15 mouse cellular contexts compared by ENCODE assay signal in genomic region chr9:48688859-48689717, GRCm38 (mm10).
DNase-seq lines count a peak whose midpoint lies in the region; ATAC-seq and TF ChIP-seq lines count a peak whose summit lies in the region.
"Had no signal": no experiment of that assay in that cellular context is flagged by ENCODE, and none has a peak within 500 bp of the region (broad histone marks: within the 10 kb centered on the region; RNA-seq: fewer than 3 reads in every experiment).

No protein-coding gene starts in this region.

- peak overlapping the region; percentile 84; the same call in 1 of the 2 replicates for H3K27ac ChIP-seq in layer of hippocampus, adult 2 months
- H3K27ac ChIP-seq in liver, embryonic 11.5 days (ENCODE audit: low read depth, low read length) = peak overlapping the region; percentile 88
- no peak overlapping the region for H3K27ac ChIP-seq in kidney, embryonic 15.5 days
- H3K27ac ChIP-seq: limb, embryonic 15.5 days had no signal

- peaks cover 19% of the 10 kb centered on the region for H3K4me1 ChIP-seq in liver, embryonic 11.5 days (replicated peaks; ENCODE audit: control insufficient read depth, insufficient read depth, low read length)
- no peaks in the 10 kb centered on the region; the same call in 1 of the 2 replicates for H3K4me1 ChIP-seq in lung, adult 2 months (ENCODE audit: control insufficient read depth, insufficient read depth, low read length)
- H3K4me1 ChIP-seq in kidney, embryonic 15.5 days = 0 out of 2 replicates have a peak, but pooled peaks cover 6% of the 10 kb centered on the region

- H3K27me3 ChIP-seq in liver, embryonic 11.5 days (replicated peaks; ENCODE audit: control insufficient read depth, insufficient read depth, low read length) = no peaks in the 10 kb centered on the region
- peaks cover 27% of the 10 kb centered on the region for H3K27me3 ChIP-seq in kidney, embryonic 15.5 days

- WGBS in liver, embryonic 11.5 days = 28% methylated on average over 6 of the region's 6 CpGs
- WGBS in lung, adult 2 months = 68% methylated on average over 6 of the region's 6 CpGs
- 75% methylated on average over 6 of the region's 6 CpGs for WGBS in kidney, embryonic 15.5 days

- TF ChIP-seq POLR2A in lung, adult 2 months (IDR thresholded peaks at IDR 0.05; ENCODE audit: borderline replicate concordance, extremely low read depth, low read depth, low read length) = no peak

- peak overlapping the region; percentile 20; the same call in 1 of the 2 replicates for H3K9ac ChIP-seq in liver, embryonic 11.5 days (ENCODE audit: low read depth, low read length)
- no peak overlapping the region for H3K9ac ChIP-seq in kidney, embryonic 15.5 days
- H3K9ac ChIP-seq: limb, embryonic 15.5 days had no signal

- TF ChIP-seq CTCF in layer of hippocampus, adult 2 months (conservative IDR thresholded peaks at IDR 0.05) = no peak
- no peak for TF ChIP-seq CTCF in lung, adult 2 months (IDR thresholded peaks at IDR 0.05; ENCODE audit: insufficient read depth, low read length)

- ATAC-seq in liver, embryonic 11.5 days (replicated peaks; ENCODE audit: low FRiP score) = peak; percentile 93
- ATAC-seq in megakaryocyte-erythroid progenitor cell, adult 5-6 weeks (replicated peaks; ENCODE audit: low FRiP score, low TSS enrichment, poor library complexity, severe bottlenecking) = peak; percentile 86
- no peak for ATAC-seq in kidney, embryonic 15.5 days (replicated peaks; ENCODE audit: low FRiP score)
- ATAC-seq: forebrain, embryonic 14.5 days; inflammation-experienced regulatory T-cells, adult 6 months; midbrain, embryonic 16.5 days had no signal

- H3K4me2 ChIP-seq in liver, embryonic 11.5 days = peak overlapping the region; percentile 59
- no peak overlapping the region for H3K4me2 ChIP-seq in kidney, embryonic 15.5 days
- H3K4me2 ChIP-seq: heart, embryonic 11.5 days; limb, embryonic 15.5 days had no signal

- no peak overlapping the region for H3K4me3 ChIP-seq in layer of hippocampus, adult 2 months
- no peak overlapping the region for H3K4me3 ChIP-seq in liver, embryonic 11.5 days (ENCODE audit: low read depth, low read length)
- H3K4me3 ChIP-seq in lung, adult 2 months (replicated peaks; ENCODE audit: extremely low read depth, low read depth, low read length) = no peak overlapping the region
- no peak overlapping the region for H3K4me3 ChIP-seq in kidney, embryonic 15.5 days (replicated peaks)
- H3K4me3 ChIP-seq: limb, embryonic 15.5 days had no signal

- H3K9me3 ChIP-seq in liver, embryonic 11.5 days (ENCODE audit: control insufficient read depth, low read length) = no peaks in the 10 kb centered on the region
- no peaks in the 10 kb centered on the region for H3K9me3 ChIP-seq in kidney, embryonic 15.5 days (replicated peaks)
- H3K9me3 ChIP-seq: limb, embryonic 15.5 days had no signal

- DNase-seq in layer of hippocampus, adult 2 months (ENCODE audit: low spot score in 2 of 2) = no peak
- DNase-seq in layer of hippocampus, adult 9-11 months = no peak
- peak; percentile 45 for DNase-seq in c-Kit-positive CD71-positive TER-119-negative erythroid progenitor cells, embryonic 14.5 days (ENCODE audit: low read depth)
- peak; percentile 65 for DNase-seq in liver, embryonic 11.5 days (ENCODE audit: low spot score)
- no peak for DNase-seq in lung, adult 2 months
- DNase-seq: adrenal gland, postnatal 25 days; kidney, postnatal 10 days; lung, postnatal 4 days had no signal

- no peaks in the 10 kb centered on the region for H3K36me3 ChIP-seq in liver, embryonic 11.5 days (ENCODE audit: control insufficient read depth, insufficient read depth, low read length)
- no peaks in the 10 kb centered on the region for H3K36me3 ChIP-seq in kidney, embryonic 15.5 days
- H3K36me3 ChIP-seq: limb, embryonic 15.5 days had no signal

Comparison
In these comparisons a context has a peak if more than half of its experiments do, and no peak if none do; other contexts are left out.
1. DNase-seq: peak in c-Kit-positive CD71-positive TER-119-negative erythroid progenitor cells, embryonic 14.5 days (single experiment) and liver, embryonic 11.5 days (single experiment); none in layer of hippocampus, adult 2 months (0 of 2), layer of hippocampus, adult 9-11 months (single experiment) and lung, adult 2 months (single experiment).